ENCODE assay signal across 8 mouse cellular contexts in the genomic region with DNA sequence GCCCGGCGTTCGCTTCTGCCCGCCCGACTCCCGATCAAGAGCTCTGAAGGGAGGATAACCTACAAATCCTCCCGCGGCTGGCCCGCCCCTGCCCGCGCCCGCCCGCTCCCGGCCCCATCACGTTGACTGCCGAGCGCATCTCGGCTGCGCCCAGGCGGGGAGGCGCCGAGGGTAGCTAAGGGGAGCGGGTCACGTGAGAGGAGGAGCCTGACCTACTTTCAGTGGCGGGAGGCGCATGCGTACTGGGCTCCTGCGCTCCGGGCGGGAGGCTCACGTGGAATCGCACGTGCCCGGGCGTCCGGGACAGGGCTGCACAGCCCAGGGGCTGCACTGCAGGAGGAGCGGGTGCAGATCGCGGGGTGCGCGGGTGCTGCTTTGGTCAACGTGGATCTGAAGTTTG. TPM values are rescaled to one million over a fixed set of nuclear protein-coding genes. Genes with fewer than 3 reads are reported as not detected.
DNase-seq lines count a peak whose midpoint lies in the region; ATAC-seq lines count a peak whose summit lies in the region.

No protein-coding gene starts in this region.

- H3K4me2 ChIP-seq in heart, embryonic 15.5 days = peak overlapping the region; percentile 64
- peak overlapping the region; percentile 47 for H3K4me2 ChIP-seq in liver, embryonic 12.5 days
- peak overlapping the region; percentile 26 for H3K4me2 ChIP-seq in neural tube, embryonic 11.5 days (ENCODE audit: low read depth)
- H3K4me2 ChIP-seq in stomach, embryonic 16.5 days (ENCODE audit: low read depth, low read length) = peak overlapping the region; percentile 66

- ATAC-seq in heart, embryonic 15.5 days (replicated peaks; ENCODE audit: insufficient number of reproducible peaks, insufficient read depth, low FRiP score, low read depth) = peak; percentile 99
- peak; percentile 89 for ATAC-seq in liver, embryonic 12.5 days
- ATAC-seq in neural tube, embryonic 11.5 days (ENCODE audit: insufficient read depth, low FRiP score, low TSS enrichment) = peak; percentile 97
- ATAC-seq in stomach, embryonic 16.5 days (ENCODE audit: insufficient read depth, low FRiP score) = peak; percentile 99

- peaks cover 50% of the 10 kb centered on the region for H3K27me3 ChIP-seq in forebrain, embryonic 10.5 days (ENCODE audit: poor library complexity, severe bottlenecking)
- no peaks in the 10 kb centered on the region for H3K27me3 ChIP-seq in heart, embryonic 15.5 days
- H3K27me3 ChIP-seq in liver, embryonic 12.5 days (replicated peaks) = peaks cover 38% of the 10 kb centered on the region
- 0 out of 2 replicates have a peak, but pooled peaks cover 6% of the 10 kb centered on the region for H3K27me3 ChIP-seq in neural tube, embryonic 11.5 days (ENCODE audit: control insufficient read depth, insufficient read depth, low read length)
- H3K27me3 ChIP-seq in stomach, embryonic 16.5 days (ENCODE audit: control insufficient read depth, insufficient read depth, low read length) = 0 out of 2 replicates have a peak, but pooled peaks cover 3% of the 10 kb centered on the region

- peak overlapping the region; percentile 37; the same call in 1 of the 2 replicates for H3K9ac ChIP-seq in heart, embryonic 15.5 days
- no peak overlapping the region for H3K9ac ChIP-seq in liver, embryonic 12.5 days
- no peak overlapping the region for H3K9ac ChIP-seq in neural tube, embryonic 11.5 days (ENCODE audit: low read length)
- H3K9ac ChIP-seq in stomach, embryonic 16.5 days (ENCODE audit: low read length) = peak overlapping the region; percentile 61

- H3K27ac ChIP-seq in brown adipose tissue, adult 24 weeks (replicated peaks; ENCODE audit: low read depth, low read length) = no peak overlapping the region
- H3K27ac ChIP-seq in forebrain, embryonic 10.5 days = peak overlapping the region; percentile 78
- no peak overlapping the region for H3K27ac ChIP-seq in heart, embryonic 15.5 days
- no peak overlapping the region for H3K27ac ChIP-seq in liver, embryonic 12.5 days
- H3K27ac ChIP-seq in neural tube, embryonic 11.5 days (ENCODE audit: low read depth, low read length) = no peak overlapping the region
- no peak overlapping the region; the same call in 1 of the 2 replicates for H3K27ac ChIP-seq in stomach, embryonic 16.5 days (ENCODE audit: low read length)

- under 1% methylated on average over 42 of the region's 42 CpGs for WGBS in forebrain, embryonic 10.5 days
- under 1% methylated on average over 40 of the region's 42 CpGs for WGBS in heart, embryonic 15.5 days
- WGBS in liver, embryonic 12.5 days (ENCODE audit: insufficient replicate concordance) = under 1% methylated on average over 42 of the region's 42 CpGs
- 1% methylated on average over 42 of the region's 42 CpGs for WGBS in neural tube, embryonic 11.5 days
- 1% methylated on average over 42 of the region's 42 CpGs for WGBS in stomach, embryonic 16.5 days

- DNase-seq in CD4-positive helper T cell, adult 2 months (ENCODE audit: low read depth, low spot score) = peak; percentile 88
- DNase-seq in forebrain, embryonic 10.5 days (ENCODE audit: extremely low spot score, low spot score) = peak; percentile 95
- DNase-seq in kidney, postnatal 14 days = peak; percentile 98
- peak; percentile 97 for DNase-seq in neural tube, embryonic 11.5 days (ENCODE audit: low spot score)

- peak overlapping the region; percentile 53 for H3K4me3 ChIP-seq in brown adipose tissue, adult 24 weeks (ENCODE audit: insufficient read depth, low read depth, low read length)
- peak overlapping the region; percentile 43 for H3K4me3 ChIP-seq in forebrain, embryonic 10.5 days
- H3K4me3 ChIP-seq in heart, embryonic 15.5 days = peak overlapping the region; percentile 36
- H3K4me3 ChIP-seq in liver, embryonic 12.5 days = peak overlapping the region; percentile 27
- H3K4me3 ChIP-seq in neural tube, embryonic 11.5 days (ENCODE audit: low read depth, low read length) = peak overlapping the region; percentile 14; the same call in 1 of the 2 replicates
- peak overlapping the region; percentile 41 for H3K4me3 ChIP-seq in stomach, embryonic 16.5 days (replicated peaks; ENCODE audit: low read length)

- peaks cover 5% of the 10 kb centered on the region; the same call in 1 of the 2 replicates for H3K9me3 ChIP-seq in forebrain, embryonic 10.5 days
- no peaks in the 10 kb centered on the region for H3K9me3 ChIP-seq in heart, embryonic 15.5 days (replicated peaks)
- no peaks in the 10 kb centered on the region for H3K9me3 ChIP-seq in liver, embryonic 12.5 days (replicated peaks)
- no peaks in the 10 kb centered on the region for H3K9me3 ChIP-seq in neural tube, embryonic 11.5 days (ENCODE audit: control insufficient read depth, low read length)
- H3K9me3 ChIP-seq in stomach, embryonic 16.5 days (replicated peaks; ENCODE audit: control insufficient read depth, low read length) = no peaks in the 10 kb centered on the region

- no peaks in the 10 kb centered on the region for H3K36me3 ChIP-seq in forebrain, embryonic 10.5 days (replicated peaks)
- no peaks in the 10 kb centered on the region for H3K36me3 ChIP-seq in heart, embryonic 15.5 days
- no peaks in the 10 kb centered on the region for H3K36me3 ChIP-seq in liver, embryonic 12.5 days
- no peaks in the 10 kb centered on the region for H3K36me3 ChIP-seq in neural tube, embryonic 11.5 days (ENCODE audit: control insufficient read depth, insufficient read depth, low read length)
- H3K36me3 ChIP-seq in stomach, embryonic 16.5 days (ENCODE audit: control insufficient read depth, insufficient read depth, low read length) = no peaks in the 10 kb centered on the region

- H3K4me1 ChIP-seq in brown adipose tissue, adult 24 weeks (ENCODE audit: control insufficient read depth, insufficient read depth, insufficient read length, low read length) = no peaks in the 10 kb centered on the region
- H3K4me1 ChIP-seq in forebrain, embryonic 10.5 days = peaks cover 13% of the 10 kb centered on the region
- H3K4me1 ChIP-seq in heart, embryonic 15.5 days (replicated peaks) = peaks cover 8% of the 10 kb centered on the region; the same call in 1 of the 2 replicates
- H3K4me1 ChIP-seq in liver, embryonic 12.5 days = 0 out of 2 replicates have a peak, but pooled peaks cover 3% of the 10 kb centered on the region
- H3K4me1 ChIP-seq in neural tube, embryonic 11.5 days (ENCODE audit: control insufficient read depth, insufficient read depth, low read length) = no peaks in the 10 kb centered on the region
- H3K4me1 ChIP-seq in stomach, embryonic 16.5 days (ENCODE audit: control insufficient read depth, insufficient read depth, low read length) = peaks cover 9% of the 10 kb centered on the region; the same call in 1 of the 2 replicates

RNA-seq across cellular contexts. Expression of a gene that starts 27.2 kb away (rescaled TPM):
- polyA plus RNA-seq in brown adipose tissue, adult 24 weeks (2012; ENCODE audit: insufficient read depth, insufficient read length, missing spikeins) = 12.9 and 32.9 TPM in 2 replicates
- 0.73 and 1.3 TPM in 2 replicates for polyA plus RNA-seq in forebrain, embryonic 10.5 days (2016; fragmentation: Nextera tagmentation; extraction: Ambion mirVana)
- polyA plus RNA-seq in heart, embryonic 15.5 days (2015; fragmentation: Nextera tagmentation; extraction: Ambion mirVana) = 4.7 and 4.9 TPM in 2 replicates
- polyA plus RNA-seq in liver, embryonic 12.5 days (2016; fragmentation: Nextera tagmentation; extraction: Ambion mirVana) = 5.0 and 7.0 TPM in 2 replicates
- polyA plus RNA-seq in neural tube, embryonic 11.5 days (2014; fragmentation: Nextera tagmentation; extraction: Ambion mirVana) = 0.54 and 0.98 TPM in 2 replicates
- 2.2 and 2.3 TPM in 2 replicates for polyA plus RNA-seq in stomach, embryonic 16.5 days (2015; fragmentation: Nextera tagmentation; extraction: Ambion mirVana)

Comparison
In these comparisons a context has a peak if more than half of its experiments do, and no peak if none do; other contexts are left out.
1. H3K9ac ChIP-seq: peak in heart, embryonic 15.5 days (single experiment) and stomach, embryonic 16.5 days (single experiment); none in liver, embryonic 12.5 days (single experiment) and neural tube, embryonic 11.5 days (single experiment).
2. Peak in every context shown above with its lines, with median percentiles within 50 percentile points of each other: DNase-seq, H3K4me3 ChIP-seq, ATAC-seq and H3K4me2 ChIP-seq.